Mouse (Mus musculus): ENCODE results near the gene Hspa12b.

GRCm38 (mm10) chr2:131093577-131093976, 33.5 kb upstream of the Hspa12b start:
- no peak for TF ChIP-seq MYOG (IDR thresholded peaks at IDR 0.05; ENCODE audit: control insufficient read depth in 1 of 3, insufficient read depth in 1 of 3, insufficient read length in 2 of 3, low read depth in 2 of 3)
- TF ChIP-seq POLR2A (IDR thresholded peaks at IDR 0.05; ENCODE audit: insufficient read length, low read depth), result no peak
- TF ChIP-seq USF1 (IDR thresholded peaks at IDR 0.05; ENCODE audit: low read depth), result no peak
- TF ChIP-seq POLR2AphosphoS2 (IDR thresholded peaks at IDR 0.05; ENCODE audit: insufficient read length, low read depth), result no peak
- TF ChIP-seq MAX (IDR thresholded peaks at IDR 0.05; ENCODE audit: low read depth), result no peak
- no peak for TF ChIP-seq MYOD1 (IDR thresholded peaks at IDR 0.05; ENCODE audit: control insufficient read depth in 1 of 3, insufficient read length in 2 of 3, low read depth in 2 of 3)
- TF ChIP-seq E2F4 (IDR thresholded peaks at IDR 0.05; ENCODE audit: insufficient read depth), result no peak

All from myocyte (in vitro differentiated cells).